Mouse (Mus musculus): Measurements from ENCODE around the gene Slc36a3. TPM values are rescaled to one million over a fixed set of nuclear protein-coding genes. Genes with fewer than 3 reads are reported as not detected.

The Slc36a3 gene
- polyA plus RNA-seq, 1 experiment from 2014 or later = not detected

- no peak overlapping the region for H3K4me2 ChIP-seq
- WGBS = 41% methylated on average over 5 of the region's 5 CpGs
- no peak for ATAC-seq (ENCODE audit: insufficient number of reproducible peaks, insufficient read depth, low FRiP score, low TSS enrichment, low read depth)
- H3K4me1 ChIP-seq (replicated peaks) = 0 out of 2 replicates have a peak, but pooled peaks cover 3% of the 10 kb centered on the region
- no peaks in the 10 kb centered on the region for H3K36me3 ChIP-seq
- no peak overlapping the region for H3K9ac ChIP-seq (replicated peaks)
- H3K27me3 ChIP-seq = no peaks in the 10 kb centered on the region
- no peak overlapping the region for H3K4me3 ChIP-seq (replicated peaks)
- no peak overlapping the region for H3K27ac ChIP-seq
- H3K9me3 ChIP-seq = no peaks in the 10 kb centered on the region
These were observed 7.5 kb downstream of the Slc36a3 start for GRCm38 (mm10) chr11:55144011-55144410.

DNA sequence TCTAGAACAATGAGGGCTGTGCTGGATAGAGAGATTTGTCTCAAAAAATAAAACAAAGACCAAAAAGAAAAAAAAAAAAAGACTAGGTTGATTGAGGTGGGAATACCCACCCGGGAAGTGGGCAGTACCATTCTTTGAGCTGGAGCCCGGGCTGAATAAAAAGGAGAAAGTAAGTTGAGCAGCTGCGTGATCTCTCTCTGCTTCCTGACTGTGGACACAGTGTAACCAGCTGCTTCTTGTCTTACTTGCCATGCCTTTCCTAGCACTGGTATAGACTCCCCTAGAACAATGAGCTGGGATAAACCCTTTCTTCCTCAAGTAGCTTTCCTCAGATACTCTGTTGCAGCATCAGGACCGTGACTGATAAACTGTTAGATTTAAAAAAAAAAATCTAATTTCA is 10.0 kb downstream of the Slc36a3 start:
- 88% methylated on average over 4 of the region's 4 CpGs for WGBS
- no peak for ATAC-seq (ENCODE audit: insufficient number of reproducible peaks, insufficient read depth, low FRiP score, low TSS enrichment, low read depth)
- no peaks in the 10 kb centered on the region for H3K27me3 ChIP-seq

GRCm38 (mm10) chr11:55137646-55138045 is 13.9 kb downstream of the Slc36a3 start:
- Histone ChIP-seq H3K36me3 (no peaks in the 10 kb centered on the region), H3K9me3 (no peaks in the 10 kb centered on the region), H3K27me3 (no peaks in the 10 kb centered on the region), H3K4me1 (replicated peaks) (no peaks in the 10 kb centered on the region), H3K9ac (replicated peaks) (no peak overlapping the region), H3K27ac (no peak overlapping the region), H3K4me2 (no peak overlapping the region), H3K4me3 (replicated peaks) (no peak overlapping the region)
- ATAC-seq (ENCODE audit: insufficient number of reproducible peaks, insufficient read depth, low FRiP score, low TSS enrichment, low read depth) = no peak

More for the DNA sequence above, 10.0 kb downstream of the Slc36a3 start:
- no peak overlapping the region for H3K4me2 ChIP-seq
- H3K27ac ChIP-seq = no peak overlapping the region
- H3K4me3 ChIP-seq (replicated peaks) = no peak overlapping the region
- 0 out of 2 replicates have a peak, but pooled peaks cover 3% of the 10 kb centered on the region for H3K4me1 ChIP-seq (replicated peaks)
- no peaks in the 10 kb centered on the region for H3K36me3 ChIP-seq
- no peaks in the 10 kb centered on the region for H3K9me3 ChIP-seq
- no peak overlapping the region for H3K9ac ChIP-seq (replicated peaks)

GRCm38 (mm10) chr11:55136770-55137547 is 14.5 kb downstream of the Slc36a3 start:
- Histone ChIP-seq H3K9me3 (no peaks in the 10 kb centered on the region), H3K36me3 (no peaks in the 10 kb centered on the region), H3K4me2 (no peak overlapping the region), H3K9ac (replicated peaks) (no peak overlapping the region), H3K27ac (no peak overlapping the region), H3K27me3 (no peaks in the 10 kb centered on the region), H3K4me3 (replicated peaks) (no peak overlapping the region), H3K4me1 (replicated peaks) (no peaks in the 10 kb centered on the region)
- no peak for ATAC-seq (ENCODE audit: insufficient number of reproducible peaks, insufficient read depth, low FRiP score, low TSS enrichment, low read depth)
- WGBS = 82% methylated on average over 15 of the region's 15 CpGs

DNA sequence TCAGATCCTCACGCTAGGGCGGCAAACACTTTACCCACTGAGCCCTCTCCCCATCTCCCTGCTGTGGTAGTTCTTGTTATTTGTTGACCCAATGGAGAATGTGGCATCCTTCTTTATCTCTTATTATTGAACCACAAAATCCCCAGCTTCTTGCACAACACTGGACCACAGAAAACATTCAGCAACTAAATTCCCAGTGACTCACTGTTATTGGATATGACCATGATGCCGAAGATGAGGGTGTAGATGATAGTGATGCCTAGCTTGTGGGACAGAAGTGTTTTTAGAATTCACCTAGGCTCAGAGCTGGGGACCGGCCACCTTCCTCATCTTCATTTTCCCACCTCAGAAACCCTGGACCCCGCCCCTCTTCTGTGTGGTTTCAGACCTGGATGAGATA is 16.6 kb downstream of the Slc36a3 start:
- Histone ChIP-seq H3K4me2 (no peak overlapping the region), H3K9me3 (no peaks in the 10 kb centered on the region), H3K36me3 (no peaks in the 10 kb centered on the region), H3K9ac (replicated peaks) (no peak overlapping the region), H3K27ac (no peak overlapping the region), H3K4me3 (replicated peaks) (no peak overlapping the region), H3K4me1 (replicated peaks) (no peaks in the 10 kb centered on the region), H3K27me3 (no peaks in the 10 kb centered on the region)
- ATAC-seq (ENCODE audit: insufficient number of reproducible peaks, insufficient read depth, low FRiP score, low TSS enrichment, low read depth) = no peak
- 85% methylated on average over 5 of the region's 5 CpGs for WGBS

GRCm38 (mm10) chr11:55134407-55134806 is 17.1 kb downstream of the Slc36a3 start:
- H3K9ac ChIP-seq (replicated peaks) = no peak overlapping the region
- no peak for ATAC-seq (ENCODE audit: insufficient number of reproducible peaks, insufficient read depth, low FRiP score, low TSS enrichment, low read depth)
- no peak overlapping the region for H3K4me2 ChIP-seq
- H3K27me3 ChIP-seq = no peaks in the 10 kb centered on the region
- H3K36me3 ChIP-seq = no peaks in the 10 kb centered on the region
- 89% methylated on average over 1 of the region's 1 CpGs for WGBS
- H3K4me3 ChIP-seq (replicated peaks) = no peak overlapping the region
- no peaks in the 10 kb centered on the region for H3K9me3 ChIP-seq
- H3K4me1 ChIP-seq (replicated peaks) = no peaks in the 10 kb centered on the region
- no peak overlapping the region for H3K27ac ChIP-seq

DNA sequence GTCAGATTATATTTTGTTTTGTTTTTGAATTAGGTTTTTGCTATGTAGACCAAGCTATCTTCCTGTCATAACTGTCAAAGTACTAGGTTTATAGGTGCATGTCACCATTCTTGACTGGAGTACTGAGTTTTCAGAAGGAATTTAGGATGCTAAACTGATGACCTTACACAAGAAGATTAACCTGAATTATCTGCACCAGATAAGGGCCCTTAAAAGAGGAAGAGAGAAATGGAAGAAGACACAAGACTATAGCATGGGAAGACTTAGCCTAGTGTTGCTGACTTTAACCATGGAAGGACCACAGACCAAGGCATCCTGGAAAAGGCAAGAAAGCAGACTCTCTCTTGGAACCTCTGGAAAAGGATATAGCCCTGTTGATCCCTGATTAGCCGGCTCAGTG is 18.3 kb downstream of the Slc36a3 start:
- WGBS = 84% methylated on average over 1 of the region's 1 CpGs
- H3K9ac ChIP-seq (replicated peaks) = no peak overlapping the region
- no peak overlapping the region for H3K4me2 ChIP-seq
- no peaks in the 10 kb centered on the region for H3K27me3 ChIP-seq
- no peak overlapping the region for H3K27ac ChIP-seq
- no peaks in the 10 kb centered on the region for H3K4me1 ChIP-seq (replicated peaks)
- no peaks in the 10 kb centered on the region for H3K36me3 ChIP-seq
- ATAC-seq (ENCODE audit: insufficient number of reproducible peaks, insufficient read depth, low FRiP score, low TSS enrichment, low read depth) = no peak
- H3K9me3 ChIP-seq = no peaks in the 10 kb centered on the region
- H3K4me3 ChIP-seq (replicated peaks) = no peak overlapping the region

DNA sequence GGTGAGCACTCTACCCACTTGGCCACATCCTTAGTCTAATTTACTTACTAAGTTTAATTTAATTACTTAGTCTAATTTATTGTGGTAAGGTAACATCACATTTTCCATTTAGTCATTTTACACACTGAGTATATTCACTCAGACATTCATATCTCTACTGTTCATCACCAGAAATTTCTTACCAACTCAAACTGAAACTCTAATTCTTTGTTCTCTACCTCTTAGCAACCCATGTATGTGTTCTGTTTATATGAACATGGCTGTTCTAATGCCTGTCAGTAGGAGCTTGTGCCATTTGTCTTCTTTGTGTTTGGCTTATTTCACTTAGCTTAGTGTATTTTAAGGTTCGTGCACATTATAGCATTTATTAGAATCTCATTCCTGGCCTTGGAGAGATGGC is 19.6 kb downstream of the Slc36a3 start:
- Histone ChIP-seq H3K36me3 (no peaks in the 10 kb centered on the region), H3K27ac (no peak overlapping the region), H3K4me1 (replicated peaks) (no peaks in the 10 kb centered on the region), H3K27me3 (no peaks in the 10 kb centered on the region), H3K4me2 (no peak overlapping the region), H3K9me3 (no peaks in the 10 kb centered on the region), H3K9ac (replicated peaks) (no peak overlapping the region), H3K4me3 (replicated peaks) (no peak overlapping the region)
- ATAC-seq (ENCODE audit: insufficient number of reproducible peaks, insufficient read depth, low FRiP score, low TSS enrichment, low read depth) = no peak
- 82% methylated on average over 1 of the region's 1 CpGs for WGBS

DNA sequence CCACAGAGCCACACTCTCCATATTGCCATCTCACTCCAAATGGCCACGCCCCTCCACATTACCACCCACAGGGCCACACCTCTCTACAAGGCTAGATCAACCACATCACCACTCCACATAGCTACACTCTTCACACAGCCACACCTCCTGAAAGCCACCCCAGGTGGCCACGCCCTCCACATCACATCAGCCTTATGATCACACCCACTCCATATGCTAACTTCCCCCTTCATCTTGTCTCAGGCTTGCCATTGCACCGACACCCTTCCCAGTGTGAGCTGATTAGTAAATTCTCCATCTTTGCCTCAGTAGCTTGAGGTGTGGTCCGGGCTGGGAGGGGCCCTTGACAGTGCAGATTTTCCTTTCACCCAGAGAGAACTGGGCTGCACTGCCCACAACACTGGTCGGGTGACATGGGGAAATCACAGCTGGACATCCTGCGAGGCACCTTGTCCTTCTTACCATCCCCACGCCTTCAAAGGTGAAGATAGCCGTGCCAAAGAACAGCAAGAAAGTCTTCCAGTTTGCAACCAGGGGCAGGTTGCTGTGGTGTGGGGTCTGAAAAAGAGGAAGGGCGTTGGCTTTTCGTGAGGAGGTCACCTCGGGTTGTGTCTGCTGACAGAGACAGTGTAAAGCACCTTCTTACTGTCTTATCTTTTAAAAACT is 20.3 kb downstream of the Slc36a3 start:
- H3K9me3 ChIP-seq = no peaks in the 10 kb centered on the region
- no peak overlapping the region for H3K4me2 ChIP-seq
- no peaks in the 10 kb centered on the region for H3K4me1 ChIP-seq (replicated peaks)
- no peak overlapping the region for H3K4me3 ChIP-seq (replicated peaks)
- WGBS = 86% methylated on average over 11 of the region's 11 CpGs
- no peak overlapping the region for H3K9ac ChIP-seq (replicated peaks)
- no peak for ATAC-seq (ENCODE audit: insufficient number of reproducible peaks, insufficient read depth, low FRiP score, low TSS enrichment, low read depth)
- H3K27me3 ChIP-seq = no peaks in the 10 kb centered on the region
- no peaks in the 10 kb centered on the region for H3K36me3 ChIP-seq
- no peak overlapping the region for H3K27ac ChIP-seq

DNA sequence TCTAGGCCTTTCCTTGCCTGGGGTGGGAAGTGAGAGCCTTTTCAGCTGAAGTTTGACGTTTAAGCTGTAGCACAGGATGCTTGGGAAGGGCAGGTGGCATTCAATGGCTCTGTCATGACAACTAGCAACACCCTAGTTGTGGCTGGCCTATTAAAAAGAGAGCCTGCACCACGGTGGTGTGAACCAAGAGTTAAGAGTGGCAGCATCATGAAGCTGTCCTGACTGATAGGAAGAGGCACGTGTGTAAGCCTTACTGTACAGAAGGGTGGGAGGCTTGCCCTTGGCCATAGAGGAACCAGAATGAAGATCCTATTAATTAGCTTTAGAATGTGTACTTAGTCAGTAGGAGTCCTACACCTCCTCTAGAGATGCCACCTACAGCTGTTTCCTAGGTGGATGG is 23.1 kb downstream of the Slc36a3 start:
- Histone ChIP-seq H3K4me2 (no peak overlapping the region), H3K9ac (replicated peaks) (no peak overlapping the region), H3K36me3 (no peaks in the 10 kb centered on the region), H3K27me3 (no peaks in the 10 kb centered on the region), H3K9me3 (no peaks in the 10 kb centered on the region), H3K27ac (no peak overlapping the region), H3K4me1 (replicated peaks) (no peaks in the 10 kb centered on the region), H3K4me3 (replicated peaks) (no peak overlapping the region)
- no peak for ATAC-seq (ENCODE audit: insufficient number of reproducible peaks, insufficient read depth, low FRiP score, low TSS enrichment, low read depth)
- 74% methylated on average over 3 of the region's 3 CpGs for WGBS

GRCm38 (mm10) chr11:55127937-55128336 is 23.6 kb downstream of the Slc36a3 start:
- Histone ChIP-seq H3K9me3 (no peaks in the 10 kb centered on the region), H3K4me2 (no peak overlapping the region), H3K4me3 (replicated peaks) (no peak overlapping the region), H3K27me3 (no peaks in the 10 kb centered on the region), H3K4me1 (replicated peaks) (no peaks in the 10 kb centered on the region), H3K27ac (no peak overlapping the region), H3K36me3 (no peaks in the 10 kb centered on the region), H3K9ac (replicated peaks) (no peak overlapping the region)
- WGBS = 83% methylated on average over 6 of the region's 6 CpGs
- no peak for ATAC-seq (ENCODE audit: insufficient number of reproducible peaks, insufficient read depth, low FRiP score, low TSS enrichment, low read depth)

DNA sequence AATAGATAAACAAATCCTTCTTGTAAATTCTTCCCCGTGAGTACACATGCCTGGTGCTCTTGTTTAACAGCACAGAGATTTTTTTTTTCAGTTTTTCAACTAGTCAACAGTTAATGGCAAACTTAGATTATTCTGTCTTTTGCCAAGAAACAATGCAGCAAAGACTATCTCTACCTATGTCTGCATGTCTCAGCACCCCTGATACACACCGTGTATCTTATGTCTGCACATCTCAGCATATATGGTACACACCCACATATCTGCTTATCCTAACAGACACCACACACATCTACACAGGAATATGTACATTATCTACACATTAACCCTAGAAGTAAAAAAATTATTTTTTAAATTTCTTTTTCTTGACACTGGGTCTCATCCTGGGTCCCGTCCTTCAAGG is 24.8 kb downstream of the Slc36a3 start:
- Histone ChIP-seq H3K27me3 (no peaks in the 10 kb centered on the region), H3K36me3 (no peaks in the 10 kb centered on the region), H3K4me1 (replicated peaks) (no peaks in the 10 kb centered on the region), H3K27ac (no peak overlapping the region), H3K4me3 (replicated peaks) (no peak overlapping the region), H3K9ac (replicated peaks) (no peak overlapping the region), H3K9me3 (no peaks in the 10 kb centered on the region), H3K4me2 (no peak overlapping the region)
- 83% methylated on average over 3 of the region's 3 CpGs for WGBS
- no peak for ATAC-seq (ENCODE audit: insufficient number of reproducible peaks, insufficient read depth, low FRiP score, low TSS enrichment, low read depth)

Data from limb, embryonic 12.5 days (tissue).